Mouse (Mus musculus) thymus, postnatal 0 days (tissue): ENCODE measurements around the gene Bend5. TPM values are rescaled to one million over a fixed set of nuclear protein-coding genes. Genes with fewer than 3 reads are reported as not detected.
A peak's percentile ranks its signal among the peaks of the same experiment; 100 is the strongest.

Experiments
- DNase-seq: peaks from one replicate; pipeline ENCODE4 v3.0.0-alpha.2; 2015; ENCODE audit warnings: low spot score
- polyA plus RNA-seq: library from polyadenylated mRNA; unstranded; fragments of >200 nt; fragmentation: Nextera tagmentation; extraction: Ambion mirVana; gene quantifications from 2 replicates; pipeline ENCODE4 v1.2.1, GENCODE M21; 2015

The Bend5 gene
- polyA plus RNA-seq, 1 experiment from 2014 or later: 29.7 TPM

GRCm38 (mm10) chr4:111486187-111486586 lies 71.4 kb downstream of the Bend5 start:
- DNase-seq: no peak

GRCm38 (mm10) chr4:111487233-111487843 lies 72.5 kb downstream of the Bend5 start:
- DNase-seq: no peak

- DNase-seq: no peak
Observed at GRCm38 (mm10) chr4:111493750-111494404, 79.1 kb downstream of the Bend5 start.

- DNase-seq: peak; percentile 33
Observed at GRCm38 (mm10) chr4:111495949-111496348, 81.1 kb downstream of the Bend5 start.

GRCm38 (mm10) chr4:111498751-111499150 lies 83.9 kb downstream of the Bend5 start:
- DNase-seq: no peak

- DNase-seq: no peak
Observed at GRCm38 (mm10) chr4:111501441-111501840, 86.6 kb downstream of the Bend5 start.

- no peak for DNase-seq
Observed at GRCm38 (mm10) chr4:111502965-111503727, 88.3 kb downstream of the Bend5 start.

GRCm38 (mm10) chr4:111504952-111505351 lies 90.1 kb downstream of the Bend5 start:
- DNase-seq: no peak
